Mouse (Mus musculus) left cerebral cortex, adult 9 months (tissue): ENCODE measurements at regions not wholly inside any gene's neighbourhood (a gene's known extent, or its start where the extent isn't known, plus 50 kb on each side); places are given as distances from the start of the nearest gene placed in this dataset.

ENCODE experiments used
- DNase-seq, 2 experiments: peaks; one replicate each; pipeline ENCODE4 v3.0.0; 2022; ENCODE audit warnings: low spot score in 2 of 2

- no peak for DNase-seq
These were observed 81.0 kb upstream of the Sertad2 start for GRCm38 (mm10) chr11:20462076-20462475.

- no peak for DNase-seq
These were observed 79.8 kb upstream of the Sertad2 start for GRCm38 (mm10) chr11:20463173-20463681.

GRCm38 (mm10) chr11:20464564-20464963 lies 78.5 kb upstream of the Sertad2 start:
- no peak for DNase-seq

- no peak for DNase-seq
These were observed 76.5 kb upstream of the Sertad2 start for GRCm38 (mm10) chr11:20466591-20466990.

GRCm38 (mm10) chr11:20468319-20469018 lies 74.6 kb upstream of the Sertad2 start:
- no peak for DNase-seq

GRCm38 (mm10) chr11:20469368-20469767 lies 73.7 kb upstream of the Sertad2 start:
- DNase-seq, result no peak

- no peak for DNase-seq
These were observed 72.7 kb upstream of the Sertad2 start for GRCm38 (mm10) chr11:20470396-20470795.

- DNase-seq, result no peak
These were observed 70.7 kb upstream of the Sertad2 start for GRCm38 (mm10) chr11:20472336-20472735.

- DNase-seq, result no peak
These were observed 67.4 kb upstream of the Sertad2 start for GRCm38 (mm10) chr11:20475629-20476028.

GRCm38 (mm10) chr11:20476494-20476893 lies 66.6 kb upstream of the Sertad2 start:
- DNase-seq, result no peak

GRCm38 (mm10) chr11:20477183-20478037 lies 65.6 kb upstream of the Sertad2 start:
- DNase-seq, result peak; percentile 34 to 46

- DNase-seq, result no peak
These were observed 62.4 kb upstream of the Sertad2 start for GRCm38 (mm10) chr11:20480632-20481031.

- no peak for DNase-seq
These were observed 57.7 kb upstream of the Sertad2 start for GRCm38 (mm10) chr11:20485371-20485770.
